Mouse (Mus musculus): Measurements from ENCODE around the gene Tob1. TPM values are rescaled to one million over a fixed set of nuclear protein-coding genes. Genes with fewer than 3 reads are reported as not detected.

Gene Tob1
- polyA plus RNA-seq, 1 experiment from 2014 or later = 44.0 TPM

DNA sequence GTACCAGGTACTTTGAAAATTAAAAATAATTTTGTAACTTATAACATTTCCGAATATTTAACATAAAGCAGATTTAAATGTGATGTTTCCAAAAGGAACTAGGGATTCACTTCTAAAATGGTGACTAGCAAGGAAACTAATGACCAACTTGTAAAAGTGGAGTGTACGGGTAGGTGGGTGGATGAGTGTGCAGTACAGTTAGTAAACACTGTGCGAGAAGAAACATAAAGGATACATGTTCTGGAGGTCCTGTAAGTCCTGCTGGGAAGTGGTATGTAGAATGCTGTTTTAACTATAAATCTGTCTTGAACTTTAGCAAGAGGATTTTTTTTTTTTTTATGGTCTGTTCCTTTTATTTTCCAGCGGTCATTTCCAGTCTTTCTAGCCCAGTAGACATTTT is 1.7 kb downstream of the Tob1 start:
- peak overlapping the region; percentile 96 for H3K4me3 ChIP-seq (ENCODE audit: low read depth, low read length)
- H3K36me3 ChIP-seq (ENCODE audit: control insufficient read depth, insufficient read depth, low read length) = peaks cover 6% of the 10 kb centered on the region; the same call in 1 of the 2 replicates
- no peak for DNase-seq (ENCODE audit: low spot score)
- no peak overlapping the region for H3K27ac ChIP-seq (ENCODE audit: low read depth, low read length)
- no peaks in the 10 kb centered on the region for H3K27me3 ChIP-seq (ENCODE audit: control insufficient read depth, insufficient read depth, low read length)
- H3K9ac ChIP-seq (ENCODE audit: low read length) = no peak overlapping the region; the same call in 1 of the 2 replicates
- H3K9me3 ChIP-seq (ENCODE audit: control insufficient read depth, low read length) = no peaks in the 10 kb centered on the region
- WGBS = 76% methylated on average over 4 of the region's 4 CpGs
- peaks cover 7% of the 10 kb centered on the region; the same call in 1 of the 2 replicates for H3K4me1 ChIP-seq (replicated peaks; ENCODE audit: control insufficient read depth, insufficient read depth, low read length)
- peak overlapping the region; percentile 60 for H3K4me2 ChIP-seq (ENCODE audit: low read depth, low read length, severe bottlenecking)
- no peak for ATAC-seq (replicated peaks; ENCODE audit: low FRiP score)

DNA sequence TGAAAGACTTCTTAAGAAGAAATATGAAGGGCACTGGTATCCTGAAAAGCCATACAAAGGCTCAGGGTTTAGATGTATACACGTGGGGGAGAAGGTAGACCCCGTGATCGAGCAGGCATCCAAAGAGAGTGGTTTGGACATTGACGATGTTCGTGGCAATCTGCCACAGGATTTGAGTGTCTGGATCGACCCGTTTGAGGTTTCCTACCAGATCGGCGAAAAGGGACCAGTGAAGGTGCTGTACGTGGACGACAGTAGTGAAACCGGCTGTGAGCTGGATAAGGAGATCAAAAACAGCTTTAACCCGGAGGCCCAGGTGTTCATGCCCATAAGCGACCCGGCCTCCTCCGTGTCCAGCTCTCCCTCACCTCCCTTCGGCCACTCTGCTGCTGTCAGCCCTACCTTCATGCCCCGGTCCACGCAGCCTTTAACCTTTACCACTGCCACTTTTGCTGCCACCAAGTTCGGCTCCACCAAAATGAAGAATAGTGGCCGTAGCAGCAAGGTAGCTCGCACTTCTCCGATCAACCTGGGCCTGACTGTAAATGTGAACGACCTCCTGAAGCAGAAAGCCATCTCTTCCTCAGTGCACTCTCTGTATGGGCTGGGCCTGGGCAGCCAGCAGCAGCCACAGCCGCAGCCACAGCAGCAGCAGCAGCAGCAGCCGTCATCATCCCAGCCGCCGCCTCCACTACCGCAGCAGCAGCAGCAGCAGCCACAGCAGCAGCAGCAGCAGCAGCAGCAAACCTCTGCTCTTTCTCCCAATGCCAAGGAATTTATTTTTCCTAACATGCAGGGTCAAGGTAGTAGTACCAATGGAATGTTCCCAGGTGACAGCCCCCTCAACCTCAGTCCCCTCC is 2.7 kb downstream of the Tob1 start:
- H3K9ac ChIP-seq (ENCODE audit: low read length) = no peak overlapping the region
- no peak for ATAC-seq (replicated peaks; ENCODE audit: low FRiP score)
- no peak overlapping the region for H3K27ac ChIP-seq (ENCODE audit: low read depth, low read length)
- no peak overlapping the region for H3K4me2 ChIP-seq (ENCODE audit: low read depth, low read length, severe bottlenecking)
- H3K9me3 ChIP-seq (ENCODE audit: control insufficient read depth, low read length) = no peaks in the 10 kb centered on the region
- H3K27me3 ChIP-seq (ENCODE audit: control insufficient read depth, insufficient read depth, low read length) = no peaks in the 10 kb centered on the region
- 92% methylated on average over 29 of the region's 29 CpGs for WGBS
- H3K4me3 ChIP-seq (ENCODE audit: low read depth, low read length) = no peak overlapping the region
- peaks cover 7% of the 10 kb centered on the region; the same call in 1 of the 2 replicates for H3K4me1 ChIP-seq (replicated peaks; ENCODE audit: control insufficient read depth, insufficient read depth, low read length)
- H3K36me3 ChIP-seq (ENCODE audit: control insufficient read depth, insufficient read depth, low read length) = peaks cover 6% of the 10 kb centered on the region; the same call in 1 of the 2 replicates
- DNase-seq (ENCODE audit: low spot score) = no peak

DNA sequence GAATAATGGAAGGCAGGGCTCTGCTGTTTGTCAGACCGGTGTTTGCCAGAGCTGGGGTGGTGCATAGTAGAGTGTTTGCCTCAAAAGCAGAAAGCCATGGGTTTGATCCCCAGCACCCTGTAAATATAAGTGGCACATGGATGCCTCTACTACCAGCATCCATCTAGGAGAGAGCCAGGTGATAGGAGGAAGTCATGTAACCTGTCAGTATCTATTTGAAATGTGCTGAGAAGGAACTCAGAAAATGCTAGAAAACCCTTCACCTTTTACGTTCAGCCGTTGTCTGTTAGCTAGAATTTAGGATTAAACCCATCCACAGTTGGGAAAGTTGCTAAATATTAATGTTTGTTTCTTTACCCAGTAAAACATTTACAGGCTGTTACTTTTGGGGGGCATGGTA is 4.3 kb downstream of the Tob1 start:
- DNase-seq (ENCODE audit: low spot score) (no peak), ATAC-seq (replicated peaks; ENCODE audit: low FRiP score) (no peak)
- peaks cover 7% of the 10 kb centered on the region; the same call in 1 of the 2 replicates for H3K4me1 ChIP-seq (replicated peaks; ENCODE audit: control insufficient read depth, insufficient read depth, low read length)
- no peak overlapping the region for H3K4me2 ChIP-seq (ENCODE audit: low read depth, low read length, severe bottlenecking)
- H3K27me3 ChIP-seq (ENCODE audit: control insufficient read depth, insufficient read depth, low read length) = no peaks in the 10 kb centered on the region
- H3K27ac ChIP-seq (ENCODE audit: low read depth, low read length) = no peak overlapping the region
- H3K9me3 ChIP-seq (ENCODE audit: control insufficient read depth, low read length) = no peaks in the 10 kb centered on the region
- WGBS = 95% methylated on average over 3 of the region's 3 CpGs
- peaks cover 6% of the 10 kb centered on the region; the same call in 1 of the 2 replicates for H3K36me3 ChIP-seq (ENCODE audit: control insufficient read depth, insufficient read depth, low read length)
- H3K4me3 ChIP-seq (ENCODE audit: low read depth, low read length) = no peak overlapping the region
- H3K9ac ChIP-seq (ENCODE audit: low read length) = no peak overlapping the region

DNA sequence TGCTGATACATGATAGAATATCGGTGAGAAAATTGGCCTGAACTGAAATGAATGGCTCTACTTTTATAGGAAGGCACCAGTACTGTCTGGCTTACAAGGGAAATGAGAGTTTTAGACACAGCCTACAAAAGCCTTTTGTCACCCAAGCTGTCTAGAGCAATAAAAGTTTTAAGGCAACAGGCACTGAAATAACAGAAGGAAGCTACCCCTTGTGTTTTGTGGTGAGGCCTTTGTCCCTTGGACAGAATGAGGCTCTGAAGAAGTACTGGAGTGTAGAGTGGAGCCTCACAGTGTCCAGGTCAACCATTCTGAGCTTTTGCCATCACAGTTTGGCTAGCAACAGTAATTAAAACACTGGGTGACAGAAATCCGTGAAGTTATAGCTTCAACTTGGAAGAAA is 5.0 kb downstream of the Tob1 start:
- no peak for ATAC-seq (replicated peaks; ENCODE audit: low FRiP score)
- WGBS = 60% methylated on average over 2 of the region's 2 CpGs
- H3K27ac ChIP-seq (ENCODE audit: low read depth, low read length) = no peak overlapping the region
- H3K4me3 ChIP-seq (ENCODE audit: low read depth, low read length) = no peak overlapping the region
- peaks cover 7% of the 10 kb centered on the region; the same call in 1 of the 2 replicates for H3K4me1 ChIP-seq (replicated peaks; ENCODE audit: control insufficient read depth, insufficient read depth, low read length)
- H3K4me2 ChIP-seq (ENCODE audit: low read depth, low read length, severe bottlenecking) = no peak overlapping the region
- H3K9ac ChIP-seq (ENCODE audit: low read length) = no peak overlapping the region
- H3K27me3 ChIP-seq (ENCODE audit: control insufficient read depth, insufficient read depth, low read length) = no peaks in the 10 kb centered on the region
- H3K9me3 ChIP-seq (ENCODE audit: control insufficient read depth, low read length) = no peaks in the 10 kb centered on the region
- no peak for DNase-seq (ENCODE audit: low spot score)
- peaks cover 6% of the 10 kb centered on the region; the same call in 1 of the 2 replicates for H3K36me3 ChIP-seq (ENCODE audit: control insufficient read depth, insufficient read depth, low read length)

DNA sequence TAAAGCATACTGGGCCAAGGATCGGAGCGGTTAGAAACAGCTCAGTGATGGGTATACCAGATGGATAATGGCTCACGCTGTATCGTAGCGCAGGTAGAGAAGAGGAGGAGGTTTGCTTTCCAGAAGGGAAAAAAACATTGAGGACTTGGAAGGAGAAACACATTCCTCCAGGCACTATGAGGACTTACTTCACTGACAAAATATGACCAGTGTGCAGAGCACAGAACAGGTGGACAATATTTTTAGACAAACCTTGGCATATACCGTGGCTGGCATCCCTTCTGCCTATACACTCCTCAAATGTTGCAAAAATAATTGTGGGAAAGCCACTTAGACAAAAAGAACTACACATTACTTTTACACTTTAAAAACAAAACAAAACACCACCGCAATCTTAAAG is 10.0 kb downstream of the Tob1 start:
- 93% methylated on average over 7 of the region's 7 CpGs for WGBS
- Histone ChIP-seq H3K4me3 (ENCODE audit: low read depth, low read length) (no peak overlapping the region), H3K27ac (ENCODE audit: low read depth, low read length) (no peak overlapping the region), H3K9ac (ENCODE audit: low read length) (no peak overlapping the region), H3K36me3 (ENCODE audit: control insufficient read depth, insufficient read depth, low read length) (no peaks in the 10 kb centered on the region), H3K27me3 (ENCODE audit: control insufficient read depth, insufficient read depth, low read length) (no peaks in the 10 kb centered on the region), H3K9me3 (ENCODE audit: control insufficient read depth, low read length) (no peaks in the 10 kb centered on the region), H3K4me2 (ENCODE audit: low read depth, low read length, severe bottlenecking) (no peak overlapping the region), H3K4me1 (replicated peaks; ENCODE audit: control insufficient read depth, insufficient read depth, low read length) (peaks cover 1% of the 10 kb centered on the region; the same call in 1 of the 2 replicates)
- DNase-seq (ENCODE audit: low spot score) (no peak), ATAC-seq (replicated peaks; ENCODE audit: low FRiP score) (no peak)

DNA sequence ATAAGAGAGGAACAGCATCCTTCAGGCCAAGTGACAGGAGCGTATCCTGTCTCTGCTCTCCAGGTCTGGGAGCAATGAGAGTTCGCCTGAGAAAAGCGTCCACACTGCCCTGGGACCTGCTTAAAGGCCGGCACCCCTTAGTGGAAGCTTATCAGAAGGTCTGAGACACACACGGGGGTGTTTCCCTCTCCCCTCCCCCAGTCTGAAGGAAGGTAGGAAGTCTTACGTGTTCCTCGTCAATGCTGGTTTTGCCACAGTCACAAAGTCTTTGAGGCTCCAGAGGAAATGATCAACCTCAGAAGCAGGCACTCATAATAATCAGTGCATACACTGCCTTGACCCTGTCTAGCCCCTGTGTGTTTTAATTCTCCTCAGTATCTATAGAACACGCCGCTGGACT is 12.3 kb downstream of the Tob1 start:
- Histone ChIP-seq H3K36me3 (ENCODE audit: control insufficient read depth, insufficient read depth, low read length) (no peaks in the 10 kb centered on the region), H3K9me3 (ENCODE audit: control insufficient read depth, low read length) (no peaks in the 10 kb centered on the region), H3K4me2 (ENCODE audit: low read depth, low read length, severe bottlenecking) (no peak overlapping the region), H3K4me1 (replicated peaks; ENCODE audit: control insufficient read depth, insufficient read depth, low read length) (no peaks in the 10 kb centered on the region), H3K27ac (ENCODE audit: low read depth, low read length) (no peak overlapping the region), H3K4me3 (ENCODE audit: low read depth, low read length) (no peak overlapping the region), H3K27me3 (ENCODE audit: control insufficient read depth, insufficient read depth, low read length) (no peaks in the 10 kb centered on the region), H3K9ac (ENCODE audit: low read length) (no peak overlapping the region)
- DNase-seq (ENCODE audit: low spot score) (no peak), ATAC-seq (replicated peaks; ENCODE audit: low FRiP score) (no peak)
- WGBS = 81% methylated on average over 9 of the region's 9 CpGs

GRCm38 (mm10) chr11:94225985-94226384 is 14.7 kb downstream of the Tob1 start:
- H3K4me3 ChIP-seq (ENCODE audit: low read depth, low read length) = no peak overlapping the region
- H3K27me3 ChIP-seq (ENCODE audit: control insufficient read depth, insufficient read depth, low read length) = no peaks in the 10 kb centered on the region
- DNase-seq (ENCODE audit: low spot score) (no peak), ATAC-seq (replicated peaks; ENCODE audit: low FRiP score) (0 out of 2 replicates have a peak, but pooled peaks have one; percentile 18)
- H3K27ac ChIP-seq (ENCODE audit: low read depth, low read length) = no peak overlapping the region
- no peak overlapping the region for H3K4me2 ChIP-seq (ENCODE audit: low read depth, low read length, severe bottlenecking)
- no peak overlapping the region for H3K9ac ChIP-seq (ENCODE audit: low read length)
- H3K4me1 ChIP-seq (replicated peaks; ENCODE audit: control insufficient read depth, insufficient read depth, low read length) = no peaks in the 10 kb centered on the region
- 42% methylated on average over 7 of the region's 7 CpGs for WGBS
- H3K36me3 ChIP-seq (ENCODE audit: control insufficient read depth, insufficient read depth, low read length) = no peaks in the 10 kb centered on the region
- H3K9me3 ChIP-seq (ENCODE audit: control insufficient read depth, low read length) = no peaks in the 10 kb centered on the region

GRCm38 (mm10) chr11:94228416-94228815 is 17.2 kb downstream of the Tob1 start:
- Histone ChIP-seq H3K4me3 (ENCODE audit: low read depth, low read length) (no peak overlapping the region), H3K9ac (ENCODE audit: low read length) (no peak overlapping the region), H3K9me3 (ENCODE audit: control insufficient read depth, low read length) (no peaks in the 10 kb centered on the region), H3K27ac (ENCODE audit: low read depth, low read length) (no peak overlapping the region), H3K27me3 (ENCODE audit: control insufficient read depth, insufficient read depth, low read length) (no peaks in the 10 kb centered on the region), H3K4me2 (ENCODE audit: low read depth, low read length, severe bottlenecking) (no peak overlapping the region), H3K4me1 (replicated peaks; ENCODE audit: control insufficient read depth, insufficient read depth, low read length) (no peaks in the 10 kb centered on the region), H3K36me3 (ENCODE audit: control insufficient read depth, insufficient read depth, low read length) (no peaks in the 10 kb centered on the region)
- no peak for DNase-seq (ENCODE audit: low spot score)
- no peak for ATAC-seq (replicated peaks; ENCODE audit: low FRiP score)
- WGBS = 41% methylated on average over 9 of the region's 9 CpGs

Measured in forebrain, embryonic 11.5 days (tissue).